Mouse (Mus musculus) ES-E14 (cell line): ENCODE measurements around the gene Dab2ip.

Experiments used
- CHD2 ChIP-seq: IDR thresholded peaks from 2 replicates; pipeline ENCODE4 v1.6.1; 2014; ENCODE audit warnings: mild to moderate bottlenecking, low read depth, low read length, inconsistent platforms
- HCFC1 ChIP-seq: IDR thresholded peaks from 2 replicates; pipeline ENCODE4 v1.6.1; 2012; ENCODE audit warnings: low read length, inconsistent platforms, borderline replicate concordance; ENCODE audit not compliant: insufficient read depth
- MAFK ChIP-seq: IDR thresholded peaks from 2 replicates; pipeline ENCODE4 v1.6.1; 2014; ENCODE audit warnings: mild to moderate bottlenecking, low read depth, low read length, inconsistent platforms; ENCODE audit not compliant: insufficient read depth
- ZC3H11A ChIP-seq: IDR thresholded peaks from 2 replicates; pipeline ENCODE4 v1.6.1; 2012; ENCODE audit warnings: low read depth, mild to moderate bottlenecking, inconsistent platforms, low read length, borderline replicate concordance
- ZNF384 ChIP-seq: IDR thresholded peaks from 2 replicates; pipeline ENCODE4 v1.6.1; 2012; ENCODE audit warnings: low read depth, low read length, inconsistent platforms

DNA sequence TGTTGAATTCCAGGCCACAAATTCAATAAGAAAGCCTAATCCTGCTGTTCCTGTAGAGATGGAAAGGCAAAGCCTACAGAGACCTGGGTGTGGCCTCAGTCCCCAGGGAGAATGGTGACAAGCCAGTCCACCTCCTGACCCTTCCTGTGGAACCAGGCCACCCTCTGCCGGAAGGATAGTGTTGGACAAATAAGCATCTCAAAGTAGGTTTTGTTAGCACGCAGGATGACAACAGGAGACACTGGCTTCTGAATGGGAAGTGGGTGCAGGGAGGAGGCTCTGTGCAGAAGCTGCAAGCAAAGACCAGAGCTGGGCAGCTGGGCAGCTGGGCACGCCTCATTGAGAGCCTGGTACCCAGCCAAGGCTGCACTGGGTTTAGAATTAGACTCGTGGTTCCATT, 12.7 kb downstream of the Dab2ip start:
- TF ChIP-seq ZC3H11A (no peak), CHD2 (no peak), HCFC1 (no peak), ZNF384 (no peak), MAFK (no peak)
